Mouse (Mus musculus): ENCODE data around the gene Cd300lf. TPM values are rescaled to one million over a fixed set of nuclear protein-coding genes. Genes with fewer than 3 reads are reported as not detected.

Gene Cd300lf
- 0.61 TPM in 1 of 2 replicates, not detected in the other for polyA plus RNA-seq (2016; fragmentation: Nextera tagmentation; extraction: Ambion mirVana)

GRCm38 (mm10) chr11:115133800-115134199 is at the start of gene Cd300lf:
Cd300lf (minus strand) TSS chr11:115133992.
- H3K9ac ChIP-seq = no peak within 1 kb of the TSS

GRCm38 (mm10) chr11:115181913-115182638 is 48.3 kb upstream of the Cd300lf start:
- 0 out of 2 replicates have a peak, but pooled peaks have one; percentile 2 for ATAC-seq (ENCODE audit: low FRiP score, low read depth)
- WGBS = 25% methylated on average over 12 of the region's 12 CpGs
- no peak overlapping the region for H3K9ac ChIP-seq
- no peak overlapping the region for H3K4me3 ChIP-seq
- no peak overlapping the region for H3K4me2 ChIP-seq (replicated peaks)
- no peaks in the 10 kb centered on the region for H3K27me3 ChIP-seq (replicated peaks)
- no peak overlapping the region for H3K27ac ChIP-seq
- peaks cover 21% of the 10 kb centered on the region for H3K4me1 ChIP-seq
- H3K9me3 ChIP-seq = no peaks in the 10 kb centered on the region
- H3K36me3 ChIP-seq = no peaks in the 10 kb centered on the region; the same call in 1 of the 2 replicates

More at GRCm38 (mm10) chr11:115133800-115134199, at the start of gene Cd300lf:
- no peaks in the 10 kb centered on the region for H3K4me1 ChIP-seq
- H3K27ac ChIP-seq = no peak within 1 kb of the TSS
- no peaks in the 10 kb centered on the region for H3K36me3 ChIP-seq
- WGBS = 86% methylated on average over 8 of the region's 8 CpGs
- ATAC-seq (ENCODE audit: low FRiP score, low read depth) = no peak
- no peaks in the 10 kb centered on the region for H3K9me3 ChIP-seq
- no peak within 1 kb of the TSS for H3K4me2 ChIP-seq (replicated peaks)
- H3K4me3 ChIP-seq = no peak within 1 kb of the TSS
- no peaks in the 10 kb centered on the region for H3K27me3 ChIP-seq (replicated peaks)

GRCm38 (mm10) chr11:115179881-115180280 is 46.1 kb upstream of the Cd300lf start:
- Histone ChIP-seq H3K9ac (no peak overlapping the region), H3K9me3 (no peaks in the 10 kb centered on the region), H3K36me3 (no peaks in the 10 kb centered on the region; the same call in 1 of the 2 replicates), H3K4me2 (replicated peaks) (no peak overlapping the region), H3K27ac (no peak overlapping the region), H3K4me3 (no peak overlapping the region), H3K4me1 (peaks cover 21% of the 10 kb centered on the region), H3K27me3 (replicated peaks) (no peaks in the 10 kb centered on the region)
- WGBS = 86% methylated on average over 6 of the region's 6 CpGs
- ATAC-seq (ENCODE audit: low FRiP score, low read depth) = no peak

GRCm38 (mm10) chr11:115179191-115179590 is 45.4 kb upstream of the Cd300lf start:
- no peak overlapping the region for H3K27ac ChIP-seq
- WGBS = 72% methylated on average over 6 of the region's 6 CpGs
- H3K9me3 ChIP-seq = no peaks in the 10 kb centered on the region
- ATAC-seq (ENCODE audit: low FRiP score, low read depth) = no peak
- H3K4me1 ChIP-seq = peaks cover 28% of the 10 kb centered on the region
- no peaks in the 10 kb centered on the region; the same call in 1 of the 2 replicates for H3K36me3 ChIP-seq
- H3K27me3 ChIP-seq (replicated peaks) = no peaks in the 10 kb centered on the region
- no peak overlapping the region for H3K4me2 ChIP-seq (replicated peaks)
- H3K9ac ChIP-seq = no peak overlapping the region
- no peak overlapping the region for H3K4me3 ChIP-seq

- no peak for ATAC-seq (ENCODE audit: low FRiP score, low read depth)
- WGBS = 78% methylated on average over 2 of the region's 2 CpGs
- H3K4me2 ChIP-seq (replicated peaks) = no peak overlapping the region
- H3K27ac ChIP-seq = no peak overlapping the region
- H3K4me1 ChIP-seq = peaks cover 32% of the 10 kb centered on the region
- H3K9me3 ChIP-seq = no peaks in the 10 kb centered on the region
- H3K9ac ChIP-seq = no peak overlapping the region
- H3K36me3 ChIP-seq = no peaks in the 10 kb centered on the region; the same call in 1 of the 2 replicates
- H3K4me3 ChIP-seq = no peak overlapping the region
- H3K27me3 ChIP-seq (replicated peaks) = peaks cover under 1% of the 10 kb centered on the region; the same call in 1 of the 2 replicates
Measured at GRCm38 (mm10) chr11:115178766-115179165, 45.0 kb upstream of the Cd300lf start.

GRCm38 (mm10) chr11:115177559-115178195 is 43.9 kb upstream of the Cd300lf start:
- H3K27me3 ChIP-seq (replicated peaks) = peaks cover 2% of the 10 kb centered on the region; the same call in 1 of the 2 replicates
- H3K4me2 ChIP-seq (replicated peaks) = peak overlapping the region; percentile 24
- no peak for ATAC-seq (ENCODE audit: low FRiP score, low read depth)
- peaks cover 39% of the 10 kb centered on the region for H3K4me1 ChIP-seq
- H3K27ac ChIP-seq = no peak overlapping the region
- no peak overlapping the region for H3K9ac ChIP-seq
- no peak overlapping the region for H3K4me3 ChIP-seq
- no peaks in the 10 kb centered on the region; the same call in 1 of the 2 replicates for H3K36me3 ChIP-seq
- 53% methylated on average over 10 of the region's 10 CpGs for WGBS
- H3K9me3 ChIP-seq = no peaks in the 10 kb centered on the region

GRCm38 (mm10) chr11:115176399-115177190 is 42.8 kb upstream of the Cd300lf start:
- no peak overlapping the region for H3K27ac ChIP-seq
- H3K9ac ChIP-seq = 0 out of 2 replicates have a peak overlapping the region, but pooled peaks have one; percentile 13
- ATAC-seq (ENCODE audit: low FRiP score, low read depth) = no peak
- H3K4me2 ChIP-seq (replicated peaks) = peak overlapping the region; percentile 24; the same call in 1 of the 2 replicates
- H3K9me3 ChIP-seq = no peaks in the 10 kb centered on the region
- H3K4me3 ChIP-seq = no peak overlapping the region
- 76% methylated on average over 24 of the region's 24 CpGs for WGBS
- H3K4me1 ChIP-seq = peaks cover 50% of the 10 kb centered on the region
- H3K36me3 ChIP-seq = no peaks in the 10 kb centered on the region; the same call in 1 of the 2 replicates
- peaks cover 2% of the 10 kb centered on the region for H3K27me3 ChIP-seq (replicated peaks)

- Histone ChIP-seq H3K27ac (no peak overlapping the region), H3K4me2 (replicated peaks) (no peak overlapping the region), H3K27me3 (replicated peaks) (peaks cover 2% of the 10 kb centered on the region), H3K36me3 (no peaks in the 10 kb centered on the region), H3K4me3 (no peak overlapping the region), H3K4me1 (peaks cover 57% of the 10 kb centered on the region), H3K9me3 (no peaks in the 10 kb centered on the region), H3K9ac (no peak overlapping the region)
- 14% methylated on average over 16 of the region's 16 CpGs for WGBS
- ATAC-seq (ENCODE audit: low FRiP score, low read depth) = no peak
Measured at GRCm38 (mm10) chr11:115173549-115174339, 40.0 kb upstream of the Cd300lf start.

- Histone ChIP-seq H3K27me3 (replicated peaks) (peaks cover 2% of the 10 kb centered on the region), H3K9me3 (no peaks in the 10 kb centered on the region), H3K4me3 (no peak overlapping the region), H3K36me3 (no peaks in the 10 kb centered on the region), H3K27ac (no peak overlapping the region), H3K4me2 (replicated peaks) (peak overlapping the region; percentile 16; the same call in 1 of the 2 replicates), H3K4me1 (peaks cover 52% of the 10 kb centered on the region), H3K9ac (no peak overlapping the region)
- no peak for ATAC-seq (ENCODE audit: low FRiP score, low read depth)
- 28% methylated on average over 4 of the region's 4 CpGs for whole genome bisulfite sequencing
Measured at GRCm38 (mm10) chr11:115172825-115173287, 39.1 kb upstream of the Cd300lf start.

GRCm38 (mm10) chr11:115171125-115171524 is 37.3 kb upstream of the Cd300lf start:
- peaks cover 2% of the 10 kb centered on the region for H3K27me3 ChIP-seq (replicated peaks)
- no peak overlapping the region for H3K9ac ChIP-seq
- peaks cover 41% of the 10 kb centered on the region for H3K4me1 ChIP-seq
- H3K27ac ChIP-seq = no peak overlapping the region
- no peaks in the 10 kb centered on the region for H3K36me3 ChIP-seq
- H3K4me3 ChIP-seq = no peak overlapping the region
- H3K4me2 ChIP-seq (replicated peaks) = no peak overlapping the region
- no peaks in the 10 kb centered on the region for H3K9me3 ChIP-seq
- ATAC-seq (ENCODE audit: low FRiP score, low read depth) = no peak
- WGBS = 24% methylated on average over 8 of the region's 8 CpGs

- WGBS = 88% methylated on average over 4 of the region's 4 CpGs
- H3K27ac ChIP-seq = no peak overlapping the region
- no peak for ATAC-seq (ENCODE audit: low FRiP score, low read depth)
- H3K9me3 ChIP-seq = no peaks in the 10 kb centered on the region
- H3K4me1 ChIP-seq = peaks cover 41% of the 10 kb centered on the region
- H3K36me3 ChIP-seq = no peaks in the 10 kb centered on the region
- H3K9ac ChIP-seq = no peak overlapping the region
- H3K27me3 ChIP-seq (replicated peaks) = peaks cover 18% of the 10 kb centered on the region
- no peak overlapping the region for H3K4me3 ChIP-seq
- no peak overlapping the region for H3K4me2 ChIP-seq (replicated peaks)
Measured at GRCm38 (mm10) chr11:115169430-115169829, 35.6 kb upstream of the Cd300lf start.

All from neural tube, embryonic 12.5 days (tissue).